Mouse (Mus musculus) heart, embryonic 14.5 days (tissue): ENCODE measurements around the gene Wdr89. TPM values are rescaled to one million over a fixed set of nuclear protein-coding genes. Genes with fewer than 3 reads are reported as not detected.
"Not testable (repeated sequence)": the region's sequence is repeated elsewhere in the genome, so short reads cannot be mapped to it uniquely, and the experiment has no call there.

ENCODE experiments used
- ATAC-seq: fragments of 200-750 bp; cut with Nextera tagmentation; 2 replicates; pipeline ENCODE4 v1.8.0; 2017; ENCODE audit warnings: low read depth, moderate TSS enrichment; ENCODE audit not compliant: insufficient number of reproducible peaks, insufficient read depth, low FRiP score
- H3K27ac ChIP-seq, 2 experiments: fragments of 200-500 bp in 1 of 2; fragments of 300-500 bp in 1 of 2; sonication (generic) in 1 of 2; replicated peaks in 1 of 2; 2 replicates each; pipeline ENCODE4 v1.5.1; 2012 to 2014; ENCODE audit warnings: low read depth in 2 of 2, low read length in 2 of 2, control low read depth in 1 of 2, mild to moderate bottlenecking in 1 of 2, mixed read lengths in 1 of 2; ENCODE audit not compliant: control insufficient read depth in 1 of 2, insufficient read depth in 1 of 2
- H3K27me3 ChIP-seq: fragments of 300-500 bp; sonication (generic); 2 replicates; pipeline ENCODE4 v1.6.1; 2014; ENCODE audit warnings: mild to moderate bottlenecking, low read length, control low read depth; ENCODE audit not compliant: control insufficient read depth, insufficient read depth
- H3K36me3 ChIP-seq: fragments of 300-500 bp; sonication (generic); 2 replicates; pipeline ENCODE4 v1.6.1; 2014; ENCODE audit warnings: mild to moderate bottlenecking, control low read depth, low read length, mixed read lengths; ENCODE audit not compliant: control insufficient read depth, insufficient read depth
- H3K4me1 ChIP-seq, 2 experiments: fragments of 200-500 bp in 1 of 2; fragments of 300-500 bp in 1 of 2; sonication (generic) in 1 of 2; 2 replicates each; pipeline ENCODE4 v1.6.1; 2012 to 2014; ENCODE audit warnings: low read length in 2 of 2, control low read depth in 1 of 2, mixed read lengths in 1 of 2; ENCODE audit not compliant: control insufficient read depth in 2 of 2, insufficient read depth in 2 of 2
- H3K4me2 ChIP-seq: fragments of 300-500 bp; sonication (generic); 2 replicates; pipeline ENCODE4 v1.6.1; 2014; ENCODE audit warnings: mild to moderate bottlenecking, low read length
- H3K4me3 ChIP-seq, 2 experiments: fragments of 200-500 bp in 1 of 2; fragments of 300-500 bp in 1 of 2; sonication (generic) in 1 of 2; 2 replicates each; pipeline ENCODE4 v1.5.1; 2012 to 2014; ENCODE audit warnings: low read length in 2 of 2, mild to moderate bottlenecking in 2 of 2, control low read depth in 1 of 2, low read depth in 1 of 2, moderate library complexity in 1 of 2; ENCODE audit not compliant: control insufficient read depth in 1 of 2, insufficient read depth in 1 of 2
- H3K9ac ChIP-seq: fragments of 300-500 bp; sonication (generic); 2 replicates; pipeline ENCODE4 v1.6.1; 2014; ENCODE audit warnings: mild to moderate bottlenecking, low read length
- H3K9me3 ChIP-seq: fragments of 300-500 bp; sonication (generic); 2 replicates; pipeline ENCODE4 v1.6.1; 2016; ENCODE audit warnings: low read length, control low read depth; ENCODE audit not compliant: control insufficient read depth
- WGBS: fragments of 180-500 bp; shearing (Covaris S2); extraction: QIAGEN DNeasy Blood & Tissue Kit; methylation state at CpG from one replicate; pipeline ENCODE4 v1.1.7; 2014; 5-methylcytosine and 5-hydroxymethylcytosine counted together
- polyA plus RNA-seq: library from polyadenylated mRNA; unstranded; fragments of >200 nt; fragmentation: Nextera tagmentation; extraction: Ambion mirVana; gene quantifications from 2 replicates; pipeline ENCODE4 v1.2.1, GENCODE M21; 2014

The Wdr89 gene
- polyA plus RNA-seq, 1 experiment from 2014 or later = 7.6 TPM

DNA sequence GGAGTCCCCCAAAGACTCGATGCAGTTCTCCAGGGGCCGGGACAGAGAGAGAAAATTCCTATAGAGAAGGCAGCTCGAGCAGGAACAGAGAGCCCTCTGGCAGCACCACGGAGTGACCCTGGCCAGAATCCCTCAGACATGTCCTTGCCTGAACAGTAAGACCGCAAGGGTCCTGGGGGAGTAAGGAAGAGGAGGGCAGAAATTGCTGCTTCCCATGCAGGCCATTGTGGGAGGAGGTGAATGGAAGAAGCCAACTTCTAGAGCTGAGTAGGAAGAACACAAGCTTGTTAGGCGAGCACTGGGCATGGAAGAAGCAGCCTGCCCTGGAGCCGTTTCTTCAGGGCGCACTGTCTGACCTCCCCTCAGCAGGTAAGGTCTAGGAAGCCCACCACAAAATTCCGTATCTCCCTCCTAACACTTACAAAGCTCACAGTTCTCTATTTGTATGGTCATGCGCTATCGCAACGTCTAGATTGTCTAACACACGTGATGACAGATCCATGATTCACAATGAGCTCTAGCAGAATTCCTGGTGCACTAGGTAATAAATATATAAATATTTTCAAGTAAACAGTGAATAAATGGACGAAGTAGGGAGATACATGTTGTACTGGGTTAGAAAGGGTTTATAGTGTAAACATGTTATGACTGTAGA is 32.9 kb upstream of the Wdr89 start:
- Histone ChIP-seq H3K27me3 (no peaks in the 10 kb centered on the region), H3K36me3 (no peaks in the 10 kb centered on the region), H3K4me1 (peaks cover 8 to 12% of the 10 kb centered on the region in 2 experiments), H3K27ac (peak overlapping the region; percentile 44 to 49; a peak in 3 of 4 replicates), H3K9me3 (peaks cover 7% of the 10 kb centered on the region; the same call in 1 of the 2 replicates), H3K9ac (peak overlapping the region; percentile 61), H3K4me2 (peak overlapping the region; percentile 69), H3K4me3 (peak overlapping the region; percentile 20 to 23)
- WGBS = 28% methylated on average over 14 of the region's 14 CpGs
- peak; percentile 26; the same call in 1 of the 2 replicates for ATAC-seq

DNA sequence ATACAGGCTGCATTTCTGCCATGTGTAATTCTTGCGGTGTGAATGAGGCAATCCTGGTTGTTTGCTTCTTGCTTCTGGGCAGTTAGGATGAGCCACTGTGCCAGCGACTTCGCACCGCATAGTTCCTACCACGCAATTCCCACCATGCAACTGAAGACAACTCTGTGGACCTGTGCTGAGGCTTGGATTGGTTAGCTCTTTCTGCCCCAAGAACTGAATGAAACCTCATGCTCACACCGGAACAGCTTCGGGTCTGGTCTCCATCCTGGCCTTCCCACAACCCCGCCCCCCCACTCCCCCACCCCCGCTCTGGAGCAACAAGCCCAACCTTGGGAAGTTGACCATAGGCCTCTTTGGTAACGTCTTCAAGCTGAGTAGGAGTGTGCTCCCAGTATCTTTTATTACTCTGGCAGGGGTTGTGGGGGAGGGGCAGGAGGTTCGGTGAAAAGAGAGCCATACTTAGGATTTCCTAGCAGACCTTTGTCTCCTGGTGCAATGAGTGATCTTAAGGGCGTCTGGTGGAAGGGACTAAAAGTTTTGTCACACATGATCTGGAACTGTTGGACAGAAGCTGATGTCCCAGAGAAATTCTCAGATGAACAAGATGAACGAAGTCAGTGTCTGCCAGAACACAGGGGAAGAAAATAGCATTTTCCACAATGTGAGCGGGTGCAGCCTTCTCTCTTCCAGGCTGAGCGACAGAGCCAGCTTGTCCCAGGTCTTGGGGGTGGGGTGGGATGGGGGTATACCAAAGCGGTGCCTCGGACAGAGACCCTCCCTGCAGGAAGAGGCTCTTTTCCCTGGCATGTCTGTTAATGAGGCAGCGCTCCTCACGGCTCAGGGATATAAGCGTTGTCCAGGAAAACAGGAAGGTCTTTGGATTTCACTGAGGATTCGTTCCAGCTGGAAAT is 32.1 kb upstream of the Wdr89 start:
- Histone ChIP-seq H3K4me2 (peak overlapping the region; percentile 69), H3K9ac (peak overlapping the region; percentile 61), H3K9me3 (peaks cover 7% of the 10 kb centered on the region; the same call in 1 of the 2 replicates), H3K27ac (peak overlapping the region; percentile 44 to 49), H3K4me1 (peaks cover 8 to 12% of the 10 kb centered on the region in 2 experiments), H3K27me3 (no peaks in the 10 kb centered on the region), H3K4me3 (peak overlapping the region; percentile 20 to 23), H3K36me3 (no peaks in the 10 kb centered on the region)
- ATAC-seq = peak; percentile 43; the same call in 1 of the 2 replicates
- 29% methylated on average over 21 of the region's 21 CpGs for WGBS

DNA sequence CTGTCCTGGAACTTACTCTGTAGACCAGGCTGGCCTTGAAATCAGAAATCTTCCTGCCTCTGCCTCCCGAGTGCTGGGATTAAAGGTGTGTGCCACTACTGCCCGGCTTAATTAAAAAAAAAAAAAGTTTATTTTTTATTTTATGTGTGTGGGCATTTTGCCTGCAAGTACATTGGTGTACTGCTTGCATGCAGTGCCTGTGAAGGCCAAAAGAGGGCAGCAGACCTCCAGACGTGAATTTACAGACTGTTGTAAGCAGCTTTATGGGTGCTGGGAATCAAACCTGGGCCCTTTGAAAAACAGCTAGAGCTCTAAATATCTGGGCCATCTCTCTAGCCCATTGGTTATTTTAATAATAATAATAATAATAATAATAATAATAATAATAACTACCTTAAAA is 29.4 kb upstream of the Wdr89 start:
- H3K4me1 ChIP-seq = peaks cover 8 to 12% of the 10 kb centered on the region in 2 experiments
- H3K27me3 ChIP-seq = no peaks in the 10 kb centered on the region
- no peak overlapping the region for H3K4me3 ChIP-seq
- H3K36me3 ChIP-seq = no peaks in the 10 kb centered on the region
- H3K27ac ChIP-seq = no peak overlapping the region
- peaks cover 7% of the 10 kb centered on the region; the same call in 1 of the 2 replicates for H3K9me3 ChIP-seq
- WGBS = 92% methylated on average over 3 of the region's 3 CpGs
- ATAC-seq = no peak
- H3K4me2 ChIP-seq = no peak overlapping the region
- H3K9ac ChIP-seq = no peak overlapping the region

DNA sequence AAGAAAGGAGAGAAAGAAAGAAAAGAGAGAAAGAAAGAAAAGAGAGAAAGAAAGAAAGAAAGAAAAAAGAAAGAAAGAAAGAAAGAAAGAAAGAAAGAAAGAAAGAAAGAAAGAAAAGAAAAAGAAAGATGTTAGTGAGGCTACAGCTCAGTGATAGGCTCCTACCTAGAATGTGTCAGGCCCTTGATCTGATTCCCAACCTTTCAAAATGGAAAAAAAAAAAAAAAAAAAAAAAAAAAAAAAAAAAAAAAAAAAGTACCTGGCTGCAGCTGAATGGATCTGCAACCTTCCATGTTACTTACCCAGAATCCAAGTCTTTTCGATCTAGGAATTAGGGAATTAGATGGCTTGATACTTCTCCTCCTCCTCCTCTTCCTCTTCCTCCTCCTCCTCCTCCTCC is 26.5 kb upstream of the Wdr89 start:
- WGBS = 80% methylated on average over 1 of the region's 1 CpGs
- H3K4me3 ChIP-seq, H3K4me2 ChIP-seq, H3K4me1 ChIP-seq, H3K27me3 ChIP-seq, H3K9me3 ChIP-seq, H3K36me3 ChIP-seq, H3K27ac ChIP-seq, ATAC-seq, H3K9ac ChIP-seq: not testable (repeated sequence)

DNA sequence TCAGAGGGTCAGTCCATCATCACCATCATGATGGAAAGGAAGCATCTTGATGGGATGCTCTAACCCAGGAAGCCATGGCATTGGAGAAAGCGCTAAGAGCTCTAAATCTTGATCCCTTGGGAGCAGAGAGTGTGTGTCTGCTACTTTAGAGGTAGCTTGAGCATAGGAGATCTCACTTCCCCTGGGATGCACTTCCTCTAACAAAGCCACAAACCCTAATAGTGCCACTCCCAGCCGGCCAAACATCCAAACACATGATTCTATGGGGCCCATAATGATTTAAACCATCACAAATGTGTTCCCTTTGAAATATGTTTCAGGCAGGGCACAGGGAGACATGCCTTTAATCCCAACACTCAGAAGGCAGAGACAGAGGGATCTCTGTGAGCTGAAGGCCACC is 19.7 kb upstream of the Wdr89 start:
- Histone ChIP-seq H3K36me3 (no peaks in the 10 kb centered on the region), H3K27me3 (no peaks in the 10 kb centered on the region), H3K4me1 (no peaks in the 10 kb centered on the region), H3K9me3 (no peaks in the 10 kb centered on the region), H3K9ac (no peak overlapping the region), H3K4me3 (no peak overlapping the region), H3K27ac (no peak overlapping the region), H3K4me2 (no peak overlapping the region)
- no peak for ATAC-seq
- WGBS = 86% methylated on average over 2 of the region's 2 CpGs

DNA sequence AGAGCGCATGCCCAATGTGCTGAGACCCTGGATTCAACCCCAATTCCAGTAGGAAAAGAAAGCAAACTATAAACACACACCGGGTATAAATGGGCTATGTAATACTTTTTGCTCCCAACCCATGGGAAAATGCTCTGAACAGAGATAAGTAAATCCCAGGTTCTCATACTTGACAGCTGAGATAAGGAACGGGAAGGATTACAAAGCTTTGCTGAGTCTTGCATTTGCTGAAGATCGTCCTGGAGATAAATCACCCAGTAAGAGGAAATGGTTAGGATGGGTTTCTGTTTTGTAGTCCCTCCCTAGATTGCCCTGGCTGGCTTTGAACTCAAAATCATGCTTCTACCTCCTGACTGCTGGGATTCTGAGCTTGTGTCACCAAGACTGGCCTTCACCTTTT is 18.0 kb upstream of the Wdr89 start:
- ATAC-seq = no peak
- Histone ChIP-seq H3K9ac (no peak overlapping the region), H3K27ac (no peak overlapping the region), H3K4me1 (no peaks in the 10 kb centered on the region), H3K36me3 (no peaks in the 10 kb centered on the region), H3K27me3 (no peaks in the 10 kb centered on the region), H3K9me3 (no peaks in the 10 kb centered on the region), H3K4me3 (no peak overlapping the region), H3K4me2 (no peak overlapping the region)
- 26% methylated on average over 4 of the region's 4 CpGs for WGBS

DNA sequence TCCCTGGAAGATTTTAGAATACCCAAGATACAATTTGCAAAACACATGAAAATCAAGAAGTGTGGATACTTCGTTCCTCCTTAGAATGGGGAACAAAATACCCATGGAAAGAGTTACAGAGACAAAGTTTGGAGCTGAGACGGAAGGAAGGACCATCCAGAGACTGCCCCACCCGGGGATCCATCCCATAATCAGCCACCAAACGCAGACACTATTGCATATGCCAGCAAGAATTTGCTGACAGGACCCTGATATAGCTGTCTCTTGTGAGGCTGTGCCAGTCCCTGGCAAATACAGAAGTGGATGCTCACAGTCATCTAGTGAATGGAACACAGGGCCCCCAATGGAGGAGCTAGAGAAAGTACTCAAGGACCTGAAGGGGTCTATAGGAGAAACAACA is 14.7 kb upstream of the Wdr89 start:
- H3K4me2 ChIP-seq, H3K27ac ChIP-seq, H3K4me1 ChIP-seq, H3K36me3 ChIP-seq, H3K27me3 ChIP-seq, H3K9me3 ChIP-seq, H3K4me3 ChIP-seq, H3K9ac ChIP-seq, ATAC-seq: not testable (repeated sequence)
- 69% methylated on average over 4 of the region's 4 CpGs for WGBS
